ENCODE assay signal across 19 mouse cellular contexts in genomic region chr1:24046730-24047510, GRCm38 (mm10). TPM values are rescaled to one million over a fixed set of nuclear protein-coding genes. Genes with fewer than 3 reads are reported as not detected.
"Had no signal": no experiment of that assay in that cellular context is flagged by ENCODE, and none has a peak within 500 bp of the region (broad histone marks: within the 10 kb centered on the region; RNA-seq: fewer than 3 reads in every experiment).

No protein-coding gene starts in this region.

- H3K4me2 ChIP-seq: kidney, embryonic 15.5 days; limb, embryonic 12.5 days; limb, embryonic 15.5 days; liver, embryonic 11.5 days; lung, embryonic 14.5 days; midbrain, embryonic 11.5 days had no signal

- ATAC-seq: liver, postnatal 0 days had no signal

- H3K27ac ChIP-seq: kidney, embryonic 15.5 days; left cerebral cortex, adult 2 months; limb, embryonic 12.5 days; limb, embryonic 15.5 days; liver, embryonic 14.5 days had no signal

- H3K4me3 ChIP-seq: kidney, embryonic 15.5 days; left cerebral cortex, adult 2 months; limb, embryonic 12.5 days; limb, embryonic 15.5 days had no signal

- DNase-seq: kidney, postnatal 10 days; kidney, postnatal 36 days; layer of hippocampus, postnatal 36 days; liver, postnatal 0 days; lung, embryonic 14.5 days; lung, postnatal 14 days; lung, postnatal 4 days; midbrain, embryonic 14.5 days; thymus, adult 2 months; thymus, postnatal 14 days; thymus, postnatal 4 days had no signal

- H3K9me3 ChIP-seq: kidney, embryonic 15.5 days; limb, embryonic 12.5 days; limb, embryonic 15.5 days had no signal

- H3K27me3 ChIP-seq: kidney, embryonic 15.5 days; limb, embryonic 12.5 days; limb, embryonic 15.5 days had no signal

- H3K4me1 ChIP-seq: kidney, embryonic 15.5 days; limb, embryonic 12.5 days; limb, embryonic 15.5 days had no signal

- H3K9ac ChIP-seq: kidney, embryonic 15.5 days; limb, embryonic 12.5 days; limb, embryonic 15.5 days; liver, embryonic 14.5 days; liver, postnatal 0 days; lung, embryonic 14.5 days had no signal

RNA-seq across cellular contexts. Expression of gene Fam135a, which starts 53.2 kb away (rescaled TPM):
- total RNA-seq: megakaryocyte-erythroid progenitor cell, adult 5-6 weeks had no signal
